Mouse (Mus musculus) heart, embryonic 10.5 days (tissue): ENCODE measurements around the gene Tubd1. TPM values are rescaled to one million over a fixed set of nuclear protein-coding genes. Genes with fewer than 3 reads are reported as not detected.

Source experiments
- DNase-seq: peaks from one replicate; pipeline ENCODE4 v3.0.0-alpha.2; 2017; ENCODE audit warnings: low spot score
- H3K27ac ChIP-seq: fragments of 300-500 bp; sonication (generic); 2 replicates; pipeline ENCODE4 v1.5.1; 2016; ENCODE audit warnings: mild to moderate bottlenecking
- H3K27me3 ChIP-seq: fragments of 300-500 bp; sonication (generic); 2 replicates; pipeline ENCODE4 v1.6.1; 2016; ENCODE audit warnings: mild to moderate bottlenecking; ENCODE audit not compliant: poor library complexity, insufficient read depth, severe bottlenecking
- H3K36me3 ChIP-seq: fragments of 300-500 bp; sonication (generic); 2 replicates; pipeline ENCODE4 v1.6.1; 2016; ENCODE audit warnings: mild to moderate bottlenecking, moderate library complexity
- H3K4me1 ChIP-seq: fragments of 300-500 bp; sonication (generic); 2 replicates; pipeline ENCODE4 v1.6.1; 2016; ENCODE audit warnings: mild to moderate bottlenecking
- H3K4me3 ChIP-seq: fragments of 300-500 bp; sonication (generic); 2 replicates; pipeline ENCODE4 v1.5.1; 2016; ENCODE audit warnings: mild to moderate bottlenecking, moderate library complexity
- H3K9me3 ChIP-seq: fragments of 300-500 bp; sonication (generic); 2 replicates; pipeline ENCODE4 v1.6.1; 2016; ENCODE audit warnings: mild to moderate bottlenecking, moderate library complexity
- WGBS: fragments of 180-500 bp; shearing (Covaris S2); methylation state at CpG from one replicate; pipeline ENCODE4 v1.1.7; 2016; 5-methylcytosine and 5-hydroxymethylcytosine counted together
- microRNA counts: library from miRNA; unstranded; fragments of <30 nt; microRNA quantifications from one replicate; lab custom pipeline; 2017
- microRNA-seq: library from miRNA; unstranded; fragments of <30 nt; microRNA quantifications from one replicate; pipeline ENCODE4, GENCODE M21; 2017
- polyA plus RNA-seq: library from polyadenylated mRNA; unstranded; fragments of >200 nt; fragmentation: Nextera tagmentation; extraction: Ambion mirVana; gene quantifications from 2 replicates; pipeline ENCODE4 v1.2.1, GENCODE M21; 2016

The Tubd1 gene
- polyA plus RNA-seq, 1 experiment from 2014 or later: 11.8 TPM

DNA sequence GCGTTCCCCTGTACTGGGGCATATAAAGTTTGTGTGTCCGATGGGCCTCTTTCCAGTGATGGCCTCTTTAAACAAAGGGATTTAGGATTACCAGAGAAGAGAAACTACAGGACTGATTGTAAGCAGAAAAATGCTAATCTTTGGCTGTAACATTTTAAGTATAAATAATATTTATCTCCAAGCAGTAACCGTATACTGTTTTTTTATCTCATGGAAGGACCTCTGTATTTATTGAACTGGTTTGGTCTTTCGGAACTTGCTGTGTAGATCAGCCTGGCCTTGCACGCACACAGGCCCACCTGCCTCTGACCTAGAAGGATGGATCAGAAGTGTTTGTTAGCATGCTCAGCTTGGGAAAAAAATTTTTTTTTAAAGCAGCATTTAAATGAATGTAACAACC, 69.8 kb downstream of the Tubd1 start:
- Histone ChIP-seq H3K27ac (no peak overlapping the region), H3K27me3 (no peaks in the 10 kb centered on the region), H3K9me3 (no peaks in the 10 kb centered on the region), H3K36me3 (peaks cover 8% of the 10 kb centered on the region; the same call in 1 of the 2 replicates), H3K4me1 (no peaks in the 10 kb centered on the region), H3K4me3 (no peak overlapping the region)
- 88% methylated on average over 5 of the region's 5 CpGs for WGBS
- DNase-seq: no peak

MicroRNA genes within 50 kb of the gene (microRNA counts, 519-probe panel; counts per million panel counts)
- microRNA mmu-miR-21 (lab: Ali Mortazavi, UCI): 6,436 counts per million, percentile 64 among the panel's probes with 10 or more counts

Small RNA genes lying within 50 kb of the gene (microRNA-seq; reads per million reads assigned to microRNA genes)
- 23,373 reads per million, percentile 98 among the genes with 10 or more reads in this experiment for gene Mir21a

Other genes starting within 250 kb of the Tubd1 start
- 4.1 and 7.5 TPM in 2 replicates for gene Med13, start 187.4 kb upstream of the Tubd1 start, polyA plus RNA-seq
- gene Rnft1, start 60.3 kb upstream of the Tubd1 start, polyA plus RNA-seq: 37.6 and 43.2 TPM in 2 replicates
- gene Rps6kb1, start 186 bp upstream of the Tubd1 start, polyA plus RNA-seq: 54.3 and 60.4 TPM in 2 replicates
- 107 and 115 TPM in 2 replicates for gene Vmp1, start 138.8 kb downstream of the Tubd1 start, polyA plus RNA-seq
- gene Ptrh2, start 139.0 kb downstream of the Tubd1 start, polyA plus RNA-seq: 24.4 and 30.2 TPM in 2 replicates
- gene Cltc, start 212.6 kb downstream of the Tubd1 start, polyA plus RNA-seq: 143 and 206 TPM in 2 replicates